Mouse (Mus musculus): ENCODE measurements around the gene Crot. TPM values are rescaled to one million over a fixed set of nuclear protein-coding genes. Genes with fewer than 3 reads are reported as not detected.
A peak's percentile ranks its signal among the peaks of the same experiment; 100 is the strongest.

The Crot gene
- total and polyA plus RNA-seq, 3 experiments = 9.4 to 148 (median 9.8) TPM

GRCm38 (mm10) chr5:9040665-9041215 is 43.6 kb upstream of the Crot start:
- TF ChIP-seq UBTF (IDR thresholded peaks at IDR 0.05; ENCODE audit: borderline replicate concordance, insufficient read depth, low read depth, low read length) = no peak
- no peak for TF ChIP-seq MAX (IDR thresholded peaks at IDR 0.05; ENCODE audit: low read length)
- no peak for TF ChIP-seq USF1 (IDR thresholded peaks at IDR 0.05; ENCODE audit: low read depth, low read length)
- no peak for TF ChIP-seq E2F4 (IDR thresholded peaks at IDR 0.05; ENCODE audit: borderline replicate concordance, low read depth, low read length)
- Histone ChIP-seq H3K4me1 (ENCODE audit: control insufficient read depth in 1 of 2, insufficient read depth in 2 of 2, low read length in 2 of 2) (no peaks in the 10 kb centered on the region), H3K79me2 (ENCODE audit: control insufficient read depth, insufficient read depth, low read length, poor library complexity) (no peaks in the 10 kb centered on the region), H3K36me3 (ENCODE audit: control insufficient read depth in 1 of 2, insufficient read depth in 2 of 2, low read length in 2 of 2) (no peaks in the 10 kb centered on the region), H3K27ac (ENCODE audit: control insufficient read depth, low read depth, low read length) (no peak overlapping the region), H3K4me3 (ENCODE audit: control insufficient read depth in 1 of 2, insufficient read depth in 1 of 2, low read depth in 2 of 2, low read length in 2 of 2) (no peak overlapping the region), H3K27me3 (ENCODE audit: control insufficient read depth in 1 of 2, insufficient read depth in 2 of 2, low read length in 2 of 2) (peaks cover 0 to 2% of the 10 kb centered on the region in 2 experiments; a peak in 1 of 4 replicates), H3K9me3 (replicated peaks; ENCODE audit: insufficient read depth, low read length) (no peaks in the 10 kb centered on the region), H3K9ac (ENCODE audit: control insufficient read depth, low read depth, low read length, poor library complexity, severe bottlenecking) (no peak overlapping the region)
- no peak for DNase-seq (ENCODE audit: low read depth, low spot score)

GRCm38 (mm10) chr5:9039978-9040377 is 42.9 kb upstream of the Crot start:
- H3K9me3 ChIP-seq (replicated peaks; ENCODE audit: insufficient read depth, low read length) = no peaks in the 10 kb centered on the region
- no peak overlapping the region for H3K27ac ChIP-seq (ENCODE audit: control insufficient read depth, low read depth, low read length)
- H3K36me3 ChIP-seq (ENCODE audit: control insufficient read depth in 1 of 2, insufficient read depth in 2 of 2, low read length in 2 of 2) = no peaks in the 10 kb centered on the region
- peaks cover 0 to 2% of the 10 kb centered on the region in 2 experiments; a peak in 1 of 4 replicates for H3K27me3 ChIP-seq (ENCODE audit: control insufficient read depth in 1 of 2, insufficient read depth in 2 of 2, low read length in 2 of 2)
- no peaks in the 10 kb centered on the region for H3K79me2 ChIP-seq (ENCODE audit: control insufficient read depth, insufficient read depth, low read length, poor library complexity)
- no peak overlapping the region for H3K4me3 ChIP-seq (ENCODE audit: control insufficient read depth in 1 of 2, insufficient read depth in 1 of 2, low read depth in 2 of 2, low read length in 2 of 2)
- TF ChIP-seq MYC (IDR thresholded peaks at IDR 0.05; ENCODE audit: low read depth, low read length) = no peak
- no peak for TF ChIP-seq ZKSCAN1 (IDR thresholded peaks at IDR 0.05; ENCODE audit: low read depth, low read length)
- no peak for TF ChIP-seq EP300 (IDR thresholded peaks at IDR 0.05; ENCODE audit: low read depth in 1 of 2, low read length in 2 of 2)
- no peak for TF ChIP-seq CTCF (IDR thresholded peaks at IDR 0.05 in 2 of 3, conservative IDR thresholded peaks at IDR 0.05 in 1 of 3; ENCODE audit: control insufficient read depth in 1 of 3, insufficient read depth in 1 of 3, low read depth in 2 of 3, low read length in 3 of 3, poor library complexity in 1 of 3, severe bottlenecking in 1 of 3)
- no peak for TF ChIP-seq POLR2A (IDR thresholded peaks at IDR 0.05; ENCODE audit: control insufficient read depth in 1 of 2, insufficient read depth in 1 of 2, low read depth in 1 of 2, low read length in 2 of 2, poor library complexity in 1 of 2)
- TF ChIP-seq MAFK (IDR thresholded peaks at IDR 0.05; ENCODE audit: borderline replicate concordance, low read depth, low read length) = no peak
- TF ChIP-seq POLR2AphosphoS2 (IDR thresholded peaks at IDR 0.05; ENCODE audit: low read length) = no peak
- TF ChIP-seq RCOR1 (IDR thresholded peaks at IDR 0.05; ENCODE audit: low read depth, low read length) = no peak
- TF ChIP-seq KAT2A (conservative IDR thresholded peaks at IDR 0.05; ENCODE audit: low read depth, low read length) = no peak
- H3K4me1 ChIP-seq (ENCODE audit: control insufficient read depth in 1 of 2, insufficient read depth in 2 of 2, low read length in 2 of 2) = no peaks in the 10 kb centered on the region
- no peak overlapping the region for H3K9ac ChIP-seq (ENCODE audit: control insufficient read depth, low read depth, low read length, poor library complexity, severe bottlenecking)
- DNase-seq (ENCODE audit: low read depth, low spot score) = no peak

GRCm38 (mm10) chr5:9037292-9037691 is 40.2 kb upstream of the Crot start:
- H3K9ac ChIP-seq (ENCODE audit: control insufficient read depth, low read depth, low read length, poor library complexity, severe bottlenecking) = no peak overlapping the region
- H3K9me3 ChIP-seq (replicated peaks; ENCODE audit: insufficient read depth, low read length) = no peaks in the 10 kb centered on the region
- DNase-seq (ENCODE audit: low read depth, low spot score) = peak; percentile 10
- H3K36me3 ChIP-seq (ENCODE audit: control insufficient read depth in 1 of 2, insufficient read depth in 2 of 2, low read length in 2 of 2) = no peaks in the 10 kb centered on the region
- no peak for TF ChIP-seq MAX (IDR thresholded peaks at IDR 0.05; ENCODE audit: low read length)
- TF ChIP-seq CHD1 (IDR thresholded peaks at IDR 0.05; ENCODE audit: low read depth, low read length) = no peak
- no peak for TF ChIP-seq USF1 (IDR thresholded peaks at IDR 0.05; ENCODE audit: low read depth, low read length)
- no peak for TF ChIP-seq MYB (IDR thresholded peaks at IDR 0.05; ENCODE audit: low read depth, low read length)
- no peak for TF ChIP-seq SMC3 (IDR thresholded peaks at IDR 0.05; ENCODE audit: low read depth, low read length)
- no peak for TF ChIP-seq HCFC1 (IDR thresholded peaks at IDR 0.05; ENCODE audit: low read depth, low read length)
- TF ChIP-seq POLR2AphosphoS5 (IDR thresholded peaks at IDR 0.05; ENCODE audit: borderline replicate concordance, low read depth, low read length) = no peak
- TF ChIP-seq EP300 (IDR thresholded peaks at IDR 0.05; ENCODE audit: low read depth in 1 of 2, low read length in 2 of 2) = no peak
- no peak for TF ChIP-seq GABPA (IDR thresholded peaks at IDR 0.05; ENCODE audit: low read depth, low read length)
- TF ChIP-seq SIN3A (IDR thresholded peaks at IDR 0.05; ENCODE audit: low read length) = no peak
- TF ChIP-seq KAT2A (conservative IDR thresholded peaks at IDR 0.05; ENCODE audit: low read depth, low read length) = no peak
- TF ChIP-seq E2F4 (IDR thresholded peaks at IDR 0.05; ENCODE audit: borderline replicate concordance, low read depth, low read length) = no peak
- no peak for TF ChIP-seq TCF12 (IDR thresholded peaks at IDR 0.05; ENCODE audit: low read depth, low read length)
- no peak for TF ChIP-seq USF2 (IDR thresholded peaks at IDR 0.05; ENCODE audit: borderline replicate concordance in 1 of 2, insufficient read depth in 1 of 2, low read depth in 1 of 2, low read length in 2 of 2)
- no peak for TF ChIP-seq TAL1 (IDR thresholded peaks at IDR 0.05; ENCODE audit: low read length)
- TF ChIP-seq ETS1 (IDR thresholded peaks at IDR 0.05; ENCODE audit: low read depth, low read length) = no peak
- H3K27ac ChIP-seq (ENCODE audit: control insufficient read depth, low read depth, low read length) = no peak overlapping the region
- no peak overlapping the region for H3K4me3 ChIP-seq (ENCODE audit: control insufficient read depth in 1 of 2, insufficient read depth in 1 of 2, low read depth in 2 of 2, low read length in 2 of 2)
- peaks cover 0 to 2% of the 10 kb centered on the region in 2 experiments; a peak in 1 of 4 replicates for H3K27me3 ChIP-seq (ENCODE audit: control insufficient read depth in 1 of 2, insufficient read depth in 2 of 2, low read length in 2 of 2)
- H3K79me2 ChIP-seq (ENCODE audit: control insufficient read depth, insufficient read depth, low read length, poor library complexity) = no peaks in the 10 kb centered on the region
- no peaks in the 10 kb centered on the region for H3K4me1 ChIP-seq (ENCODE audit: control insufficient read depth in 1 of 2, insufficient read depth in 2 of 2, low read length in 2 of 2)

Data from MEL (cell line).